Mouse (Mus musculus) CH12.LX (cell line): ENCODE measurements around the gene Krr1. TPM values are rescaled to one million over a fixed set of nuclear protein-coding genes. Genes with fewer than 3 reads are reported as not detected.
A peak's percentile ranks its signal among the peaks of the same experiment; 100 is the strongest.

Experiments used
- DNase-seq: peaks from one replicate; pipeline ENCODE4 v3.0.0-alpha.2; 2013; ENCODE audit errors: extremely low read depth
- H3K27ac ChIP-seq: 2 replicates; pipeline ENCODE4 v1.5.1; 2012; ENCODE audit warnings: low read depth, mild to moderate bottlenecking, control low read depth, moderate library complexity; ENCODE audit not compliant: insufficient read depth
- H3K27me3 ChIP-seq: replicated peaks from 2 replicates; pipeline ENCODE3; 2012; ENCODE audit warnings: inconsistent platforms
- H3K36me3 ChIP-seq, 2 experiments: replicated peaks in 1 of 2; 2 replicates each; pipeline versions ENCODE3 to v1.6.1; 2012; ENCODE audit warnings: inconsistent platforms in 1 of 2, low read length in 1 of 2, mild to moderate bottlenecking in 1 of 2, mixed read lengths in 1 of 2, moderate library complexity in 1 of 2; ENCODE audit not compliant: control insufficient read depth in 1 of 2, insufficient read depth in 1 of 2
- H3K4me1 ChIP-seq, 2 experiments: 2 replicates each; pipeline ENCODE4 v1.6.1; 2012; ENCODE audit warnings: inconsistent platforms in 1 of 2, moderate library complexity in 1 of 2; ENCODE audit not compliant: insufficient read depth in 2 of 2, control insufficient read depth in 1 of 2
- H3K4me2 ChIP-seq: 2 replicates; pipeline ENCODE4 v1.6.1; 2012; ENCODE audit warnings: low read depth, mild to moderate bottlenecking, control low read depth; ENCODE audit not compliant: poor library complexity, insufficient read depth, severe bottlenecking
- H3K4me3 ChIP-seq, 3 experiments: fragments of 150-350 bp in 1 of 3; sonication (generic) in 1 of 3; replicated peaks in 1 of 3; 2 replicates each; pipeline versions ENCODE3 to v1.5.1; 2011 to 2012; ENCODE audit warnings: low read depth in 2 of 3, low read length in 2 of 3, mild to moderate bottlenecking in 2 of 3, moderate library complexity in 2 of 3, control low read depth in 1 of 3, improper control_type of control experiment in 1 of 3, inconsistent platforms in 1 of 3, mixed read lengths in 1 of 3; ENCODE audit not compliant: poor library complexity in 1 of 3
- H3K79me2 ChIP-seq: replicated peaks from 2 replicates; pipeline ENCODE4 v1.6.1; 2012; ENCODE audit warnings: mild to moderate bottlenecking, moderate library complexity; ENCODE audit not compliant: control insufficient read depth, poor library complexity, insufficient read depth, severe bottlenecking; ENCODE audit errors: extremely low read depth
- H3K9ac ChIP-seq: 2 replicates; pipeline ENCODE4 v1.6.1; 2012; ENCODE audit warnings: low read depth, mild to moderate bottlenecking, control low read depth, moderate library complexity; ENCODE audit not compliant: insufficient read depth
- H3K9me3 ChIP-seq: replicated peaks from 2 replicates; pipeline ENCODE3; 2012; ENCODE audit warnings: low read length, inconsistent platforms, mixed read lengths
- CTCF ChIP-seq, 2 experiments: IDR thresholded peaks in 1 of 2; conservative IDR thresholded peaks in 1 of 2; 2 replicates each; pipeline ENCODE4 v1.5.1; 2011 to 2012; ENCODE audit warnings: low read depth in 2 of 2, low read length in 2 of 2, improper control_type of control experiment in 1 of 2, inconsistent platforms in 1 of 2, mild to moderate bottlenecking in 1 of 2, moderate library complexity in 1 of 2
- ELF1 ChIP-seq: IDR thresholded peaks from 2 replicates; pipeline ENCODE4 v1.6.1; 2014; ENCODE audit warnings: low read depth, mild to moderate bottlenecking, inconsistent platforms, low read length, improper control_type of control experiment
- HCFC1 ChIP-seq: IDR thresholded peaks from 2 replicates; pipeline ENCODE4 v1.6.1; 2012; ENCODE audit warnings: low read depth, mild to moderate bottlenecking, inconsistent platforms, low read length, improper control_type of control experiment
- JUN ChIP-seq: IDR thresholded peaks from 2 replicates; pipeline ENCODE4 v1.6.1; 2011; ENCODE audit warnings: low read depth, mild to moderate bottlenecking, low read length, improper control_type of control experiment, moderate library complexity; ENCODE audit not compliant: insufficient read depth
- MAX ChIP-seq: IDR thresholded peaks from 2 replicates; pipeline ENCODE4 v1.6.1; 2011; ENCODE audit warnings: low read length, improper control_type of control experiment
- MXI1 ChIP-seq: IDR thresholded peaks from 2 replicates; pipeline ENCODE4 v1.6.1; 2011; ENCODE audit warnings: mild to moderate bottlenecking, low read depth, low read length, improper control_type of control experiment
- NELFE ChIP-seq: IDR thresholded peaks from 2 replicates; pipeline ENCODE4 v1.6.1; 2011; ENCODE audit warnings: low read depth, low read length, improper control_type of control experiment
- RAD21 ChIP-seq: IDR thresholded peaks from 2 replicates; pipeline ENCODE4 v1.6.1; 2011; ENCODE audit warnings: low read depth, mild to moderate bottlenecking, low read length, improper control_type of control experiment, moderate library complexity
- RCOR1 ChIP-seq: conservative IDR thresholded peaks from 2 replicates; pipeline ENCODE4 v1.6.1; 2012; ENCODE audit warnings: low read depth, mild to moderate bottlenecking, inconsistent platforms, low read length, improper control_type of control experiment
- SMC3 ChIP-seq: IDR thresholded peaks from 2 replicates; pipeline ENCODE4 v1.6.1; 2011; ENCODE audit warnings: low read depth, low read length, improper control_type of control experiment
- TCF12 ChIP-seq: IDR thresholded peaks from 2 replicates; pipeline ENCODE4 v1.6.1; 2014; ENCODE audit warnings: low read depth, mild to moderate bottlenecking, inconsistent platforms, low read length, improper control_type of control experiment
- USF2 ChIP-seq: conservative IDR thresholded peaks from 2 replicates; pipeline ENCODE4 v1.6.1; 2011; ENCODE audit warnings: low read depth, low read length, improper control_type of control experiment
- ZC3H11A ChIP-seq: IDR thresholded peaks from 2 replicates; pipeline ENCODE4 v1.6.1; 2012; ENCODE audit warnings: low read depth, mild to moderate bottlenecking, inconsistent platforms, low read length, improper control_type of control experiment
- ZKSCAN1 ChIP-seq: IDR thresholded peaks from 2 replicates; pipeline ENCODE4 v1.6.1; 2012; ENCODE audit warnings: low read depth, inconsistent platforms, low read length, improper control_type of control experiment, borderline replicate concordance
- ZMIZ1 ChIP-seq: IDR thresholded peaks from 2 replicates; pipeline ENCODE4 v1.6.1; 2012; ENCODE audit warnings: low read depth, mild to moderate bottlenecking, inconsistent platforms, low read length, improper control_type of control experiment
- ZNF384 ChIP-seq: IDR thresholded peaks from 2 replicates; pipeline ENCODE4 v1.6.1; 2012; ENCODE audit warnings: low read depth, low read length, improper control_type of control experiment, inconsistent platforms
- dilution Hi-C: fragments of 300-500 bp; cut with MboI; formaldehyde crosslinking; loops from 2 replicates; pipeline ENCODE4 v1.14.3; 2020; ENCODE audit warnings: low sequenced_read_pairs; ENCODE audit not compliant: extremely low pct_unique_long_range_greater_than_20kb, extremely low pct_ligation_motif_present
- in situ Hi-C: fragments of 300-500 bp; cut with MboI; formaldehyde crosslinking; loops from 3 replicates; pipeline ENCODE4 v1.14.3; 2019; ENCODE audit warnings: low sequenced_read_pairs, low pct_ligation_motif_present, low pct_unique_long_range_greater_than_20kb, mixed read lengths
- polyA plus RNA-seq: library from polyadenylated mRNA; unstranded; fragments of >175 nt; gene quantifications from 2 replicates; pipeline ENCODE4 v1.2.1, GENCODE M21; 2012; ENCODE audit warnings: low read depth; ENCODE audit not compliant: insufficient read length
- total RNA-seq, 2 experiments: library from RNA; depleted of rRNA; stranded (reverse); fragments of 300-350 nt in 1 of 2; fragments of >200 nt in 1 of 2; gene quantifications; 2 replicates each; pipeline ENCODE4 v1.2.3; 2012 to 2014

The Krr1 gene
- total and polyA plus RNA-seq, 3 experiments: 56.9 to 108 (median 58.7) TPM

- dilution Hi-C loops: no loop called here
Observed at GRCm38 (mm10) chr10:111959353-111959752, 13.1 kb upstream of the Krr1 start.

GRCm38 (mm10) chr10:111960459-111960858 is 12.0 kb upstream of the Krr1 start:
- in situ Hi-C loops: no loop called here
- no peak for DNase-seq

More at GRCm38 (mm10) chr10:111959353-111959752, 13.1 kb upstream of the Krr1 start:
- Histone ChIP-seq H3K79me2 (no peaks in the 10 kb centered on the region), H3K9me3 (no peaks in the 10 kb centered on the region), H3K4me3 (no peak overlapping the region), H3K27ac (no peak overlapping the region), H3K4me1 (no peaks in the 10 kb centered on the region), H3K4me2 (no peak overlapping the region), H3K27me3 (no peaks in the 10 kb centered on the region), H3K36me3 (no peaks in the 10 kb centered on the region), H3K9ac (no peak overlapping the region)
- in situ Hi-C loops: no loop called here
- TF ChIP-seq USF2 (no peak), NELFE (no peak), RCOR1 (no peak), HCFC1 (no peak), TCF12 (no peak), ELF1 (no peak), RAD21 (no peak), SMC3 (no peak), ZC3H11A (no peak), MAX (no peak), ZNF384 (no peak), ZKSCAN1 (no peak), JUN (no peak)
- no peak for DNase-seq

GRCm38 (mm10) chr10:111966394-111966793 is 6.1 kb upstream of the Krr1 start:
- no peaks in the 10 kb centered on the region for H3K4me1 ChIP-seq
- H3K4me2 ChIP-seq: no peak overlapping the region
- H3K9ac ChIP-seq: no peak overlapping the region
- no peak overlapping the region for H3K4me3 ChIP-seq
- H3K36me3 ChIP-seq: no peaks in the 10 kb centered on the region
- DNase-seq: no peak
- no peaks in the 10 kb centered on the region for H3K79me2 ChIP-seq
- TF ChIP-seq RAD21 (peak; percentile 15), CTCF (conservative IDR thresholded peaks at IDR 0.05 in 1 of 2, IDR thresholded peaks at IDR 0.05 in 1 of 2; ENCODE audit: low read depth in 2 of 2, low read length in 2 of 2) (peak in 1 of 2 experiments; percentile 57; a peak in 3 of 4 replicates), ZNF384 (no peak), MXI1 (no peak)
- in situ Hi-C loops (no loop called here), dilution Hi-C loops (no loop called here)
- H3K27ac ChIP-seq: no peak overlapping the region
- H3K9me3 ChIP-seq: no peaks in the 10 kb centered on the region
- H3K27me3 ChIP-seq: peaks cover 14% of the 10 kb centered on the region

More at GRCm38 (mm10) chr10:111960459-111960858, 12.0 kb upstream of the Krr1 start:
- Histone ChIP-seq H3K27me3 (no peaks in the 10 kb centered on the region), H3K4me3 (no peak overlapping the region), H3K36me3 (no peaks in the 10 kb centered on the region), H3K9me3 (no peaks in the 10 kb centered on the region), H3K79me2 (no peaks in the 10 kb centered on the region), H3K4me1 (no peaks in the 10 kb centered on the region), H3K9ac (no peak overlapping the region), H3K27ac (no peak overlapping the region), H3K4me2 (no peak overlapping the region)
- dilution Hi-C loops: no loop called here
- TF ChIP-seq SMC3 (no peak), ZC3H11A (no peak), ZNF384 (no peak), ZMIZ1 (no peak)
